Mouse (Mus musculus): Measurements from ENCODE around the gene Acod1.

Gene Acod1

DNA sequence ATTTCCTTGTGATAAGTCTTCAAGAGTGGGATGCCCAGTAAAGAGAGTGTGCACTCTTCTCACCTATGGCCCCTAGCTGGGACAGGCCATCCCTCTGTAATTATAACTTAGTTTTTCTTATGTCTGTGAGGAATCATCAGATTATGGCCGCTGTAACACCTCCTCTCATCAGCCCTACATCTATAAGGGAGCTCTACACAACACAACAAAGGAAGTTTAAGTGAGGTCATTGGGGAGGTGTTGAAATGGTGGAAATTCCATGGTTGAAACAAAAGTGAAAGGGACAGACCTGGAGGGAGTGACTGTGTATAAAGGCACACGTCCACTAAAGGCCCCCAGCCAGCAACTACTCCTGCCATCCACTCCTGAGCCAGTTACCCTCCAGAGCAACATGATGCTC is at the start of gene Acod1:
Acod1 (plus strand) TSS at position 301 of the 400 bp plus-strand sequence.
- no peak for DNase-seq

DNA sequence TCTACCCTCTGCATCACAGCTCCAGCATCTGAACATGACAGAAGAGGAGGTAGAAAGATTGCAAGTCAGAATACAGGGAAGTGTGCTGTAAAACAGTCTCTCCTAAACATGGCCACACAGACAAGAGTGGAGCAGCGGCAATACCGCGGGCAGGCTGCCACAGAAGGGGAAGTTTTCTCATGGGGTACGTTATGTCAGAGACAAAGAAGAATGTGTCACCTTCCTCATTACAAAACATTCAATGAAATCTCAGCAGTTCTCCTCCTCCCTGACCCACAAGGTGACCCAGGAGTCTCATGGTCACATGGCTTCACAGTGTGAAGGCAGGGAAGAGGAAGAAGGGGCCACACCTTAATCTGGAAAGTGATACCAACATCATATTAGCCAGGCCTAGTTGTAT is 39.0 kb upstream of the Acod1 start:
- no peak for DNase-seq

DNA sequence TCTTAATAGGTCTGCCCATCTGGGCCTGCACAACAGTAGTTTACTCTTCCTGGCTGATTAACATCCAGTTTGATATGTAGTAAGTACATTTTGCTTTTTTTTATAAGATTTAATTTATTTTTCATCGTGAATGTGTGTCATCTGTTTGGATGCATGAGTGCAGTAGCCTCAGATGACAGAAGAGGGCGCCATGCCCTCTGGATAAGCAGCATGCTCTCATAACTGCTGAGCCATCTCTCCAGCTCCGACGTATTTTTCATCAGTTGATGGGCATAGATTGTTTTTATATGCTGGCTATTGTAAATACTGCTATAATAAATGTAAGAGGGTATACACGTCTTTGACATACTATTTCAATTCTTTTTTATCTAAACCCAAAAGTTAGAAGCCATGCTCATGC is 35.0 kb upstream of the Acod1 start:
- DNase-seq, result peak; percentile 42

DNA sequence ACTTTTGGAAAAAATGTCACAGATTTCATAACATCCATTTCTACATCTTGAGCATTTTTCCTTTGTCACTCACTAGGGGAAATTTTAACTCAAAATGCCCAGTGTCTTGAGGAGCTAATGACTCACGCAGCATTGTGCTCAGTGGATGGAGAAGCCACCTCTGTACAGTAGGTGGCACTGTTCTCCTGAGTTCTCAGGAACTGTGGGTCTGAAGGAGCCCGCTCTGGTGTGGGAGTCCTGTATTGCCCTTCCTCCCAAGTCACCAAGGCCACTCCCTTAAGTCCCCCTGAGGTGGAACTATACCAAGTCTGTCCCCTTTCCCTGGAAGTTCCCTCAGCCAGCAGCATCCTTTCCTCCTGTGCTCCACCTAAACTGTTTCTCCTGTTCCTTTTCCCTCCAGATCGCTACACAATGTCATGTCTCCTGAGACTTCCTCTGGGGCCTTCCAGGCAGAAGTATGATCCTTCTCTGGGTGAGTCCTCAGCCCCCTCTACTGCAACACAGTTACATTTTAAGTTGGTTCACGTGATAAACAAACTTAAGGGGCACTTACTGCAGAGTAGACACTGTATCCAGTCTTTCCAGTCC is 34.1 kb upstream of the Acod1 start:
- DNase-seq, result peak; percentile 67

DNA sequence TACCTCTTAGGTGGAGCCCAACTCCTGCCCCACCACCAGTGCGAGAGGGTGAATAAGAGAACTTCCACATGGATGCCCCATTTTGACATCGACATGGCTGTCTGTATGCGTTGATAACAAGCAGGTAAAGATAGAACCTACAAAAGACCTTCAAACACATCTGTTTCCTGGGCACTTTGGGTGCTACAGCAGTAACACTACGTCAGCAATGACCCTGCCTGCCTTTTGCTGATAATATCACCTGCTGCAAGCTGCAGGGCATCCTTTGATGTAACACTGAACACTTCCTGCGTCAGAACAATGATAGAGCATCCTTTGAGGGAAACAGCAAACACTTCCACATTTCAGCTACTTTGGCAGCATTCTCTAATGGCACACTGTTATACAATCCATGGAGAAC is 29.8 kb upstream of the Acod1 start:
- no peak for DNase-seq

DNA sequence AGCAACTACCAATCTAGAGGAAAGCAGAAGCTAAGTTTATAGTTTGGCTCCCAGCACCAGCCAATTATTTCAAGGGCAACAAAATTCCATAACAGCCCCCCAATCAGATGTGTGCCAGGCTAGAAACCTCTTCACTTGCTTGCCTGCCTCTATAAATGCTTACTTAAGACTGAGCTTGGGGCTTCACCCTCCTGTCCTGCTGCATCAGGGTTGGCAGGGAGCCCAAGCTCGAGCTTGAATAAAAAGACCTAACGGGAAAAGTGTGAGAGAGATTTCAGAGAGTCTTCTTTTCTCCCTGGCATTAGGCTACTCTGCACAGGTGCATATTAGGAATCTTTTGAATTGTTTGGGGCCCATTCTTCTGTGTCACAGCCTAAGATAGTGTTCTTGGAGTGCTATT is 26.7 kb upstream of the Acod1 start:
- DNase-seq, result no peak

DNA sequence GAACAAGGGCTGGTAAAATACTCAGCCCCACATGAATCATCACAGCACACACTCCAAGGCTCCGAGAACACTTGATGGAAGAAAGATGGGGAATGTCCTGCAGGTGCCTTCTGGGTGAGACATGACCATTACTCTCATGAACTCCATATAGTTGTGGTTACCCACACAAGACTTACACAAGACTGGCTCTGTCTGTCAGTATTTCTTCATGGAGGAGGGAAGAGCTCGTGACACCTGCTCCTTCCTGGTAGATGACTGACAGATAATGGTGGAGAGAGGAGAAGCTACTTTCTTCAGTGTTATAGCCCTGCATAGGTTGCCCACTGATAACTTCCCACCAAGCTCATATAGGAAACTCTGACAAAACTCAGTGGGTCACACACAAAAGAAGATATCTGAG is 17.6 kb upstream of the Acod1 start:
- no peak for DNase-seq

DNA sequence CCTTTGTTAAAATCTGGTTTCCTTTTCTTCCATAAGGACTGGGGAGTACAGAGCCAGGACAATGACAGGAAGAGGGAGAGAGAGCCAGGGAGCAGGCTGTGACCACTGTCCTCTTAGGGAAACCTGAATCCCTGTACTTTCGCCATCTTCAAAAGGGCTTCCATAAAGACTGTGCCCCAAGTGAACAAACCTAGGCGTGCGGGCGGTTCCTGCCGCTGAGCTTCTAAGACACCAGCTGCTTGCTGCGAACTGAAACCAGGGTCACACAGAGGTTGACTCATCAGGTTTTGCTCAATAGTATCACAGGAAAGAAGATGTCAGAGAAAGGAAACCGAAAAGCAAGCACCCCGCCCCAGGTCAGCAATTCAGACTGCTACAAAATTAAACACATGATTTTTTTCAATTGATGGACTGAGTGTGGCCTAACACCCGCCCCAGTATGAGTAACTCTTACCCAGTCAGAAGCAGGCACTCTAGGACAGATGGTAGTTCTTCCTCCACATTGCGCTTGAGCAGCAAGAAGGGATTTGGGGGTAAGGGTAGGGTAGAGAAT is 13.4 kb upstream of the Acod1 start:
- peak; percentile 64 for DNase-seq

DNA sequence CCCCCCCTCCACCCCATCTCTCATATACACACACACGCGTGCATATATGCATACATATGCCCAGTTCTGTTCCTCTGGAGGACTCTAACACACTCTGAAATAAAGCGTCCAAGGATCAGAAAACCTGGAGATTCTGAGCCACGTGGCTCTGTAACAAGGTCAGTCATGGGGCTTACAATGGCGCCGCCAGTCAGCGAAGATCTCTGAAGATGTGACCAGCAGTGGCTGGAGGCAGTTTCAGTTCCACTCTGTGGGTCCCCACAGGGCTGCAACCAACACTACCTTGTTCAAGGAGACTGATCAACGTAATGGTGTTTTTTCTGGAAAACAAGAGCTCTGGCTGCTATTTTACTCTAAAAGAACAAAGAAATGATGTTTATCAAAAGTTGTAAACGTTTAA is 12.7 kb upstream of the Acod1 start:
- peak; percentile 63 for DNase-seq

DNA sequence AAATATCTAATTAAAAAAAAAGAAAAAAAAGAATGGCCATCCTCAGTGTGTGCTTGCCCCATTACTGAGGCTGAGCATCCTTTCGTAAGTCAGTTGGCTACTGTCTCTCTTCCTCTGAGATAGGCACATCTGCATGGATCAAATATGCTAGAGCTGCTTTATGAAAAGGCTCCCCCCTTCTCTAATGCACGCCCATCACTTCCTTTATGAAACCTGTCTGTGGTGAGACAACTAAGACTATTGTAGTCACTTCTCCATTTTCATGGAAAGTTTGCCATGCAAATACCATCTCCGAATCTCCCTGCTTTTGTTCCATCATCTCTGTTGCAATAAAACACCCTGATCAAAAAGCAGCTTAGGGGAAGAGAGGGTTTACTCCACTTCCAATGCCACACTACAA is 9.8 kb upstream of the Acod1 start:
- DNase-seq, result no peak

DNA sequence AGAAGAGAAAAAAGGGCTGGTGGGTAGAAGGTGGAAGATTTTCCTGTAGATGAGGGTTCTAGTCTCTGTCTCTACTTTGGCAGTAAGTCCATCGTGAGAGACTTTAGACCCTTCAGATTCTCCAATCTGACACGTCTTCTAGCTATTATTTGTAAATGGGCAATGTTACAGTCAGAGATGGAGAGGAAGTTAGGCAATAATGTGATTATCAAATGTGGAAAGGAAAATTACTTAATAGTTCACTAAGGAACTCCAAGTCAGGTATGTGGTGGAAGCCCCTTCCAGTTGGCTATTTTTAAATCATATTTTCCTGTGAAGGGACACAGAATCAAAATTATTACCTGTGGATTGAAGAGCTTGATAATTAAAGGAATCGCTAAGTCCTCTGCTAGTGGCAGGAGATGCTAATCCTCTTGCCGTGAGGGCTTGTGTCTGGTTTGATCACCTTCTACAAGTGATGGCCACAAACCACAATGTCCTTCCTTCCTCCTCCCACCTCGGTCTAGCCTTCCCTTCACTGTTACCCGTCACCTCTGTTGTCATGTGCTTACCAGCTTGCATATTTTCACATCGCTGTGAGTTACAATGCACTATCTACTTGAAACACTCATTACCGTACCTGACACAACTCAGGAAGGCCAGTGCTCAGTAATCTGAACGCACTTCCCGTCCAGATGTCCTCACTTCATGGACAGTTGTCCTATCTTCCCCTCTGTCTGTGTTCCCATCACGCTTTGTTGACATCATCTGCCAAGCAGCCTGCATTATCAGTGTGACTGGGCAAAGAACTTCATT is 1.7 kb downstream of the Acod1 start:
- no peak for DNase-seq

DNA sequence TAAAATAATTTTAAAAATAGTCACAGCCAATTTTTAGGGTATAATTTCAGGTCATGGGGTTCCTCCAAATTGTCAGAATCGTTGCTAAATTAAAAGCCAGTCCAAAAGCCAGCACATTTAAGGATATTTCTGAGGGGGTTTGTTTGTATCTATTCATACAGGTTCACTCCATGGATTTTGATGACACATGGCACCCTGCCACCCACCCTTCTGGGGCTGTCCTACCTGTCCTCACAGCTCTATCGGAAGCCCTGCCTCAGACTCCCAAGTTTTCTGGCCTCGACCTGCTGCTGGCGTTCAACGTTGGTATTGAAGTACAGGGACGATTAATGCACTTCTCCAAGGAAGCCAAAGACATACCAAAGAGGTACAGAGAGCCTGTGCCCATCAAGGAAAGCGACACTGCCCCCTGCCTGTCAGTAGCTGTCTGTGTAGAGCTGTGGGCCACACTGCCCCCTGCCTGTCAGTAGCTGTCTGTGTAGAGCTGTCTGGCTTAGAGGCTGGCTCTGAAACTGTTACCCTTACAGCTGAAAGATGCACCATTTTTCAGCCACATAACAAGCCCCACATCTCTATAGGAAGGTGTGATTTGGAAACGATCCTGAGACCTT is 4.5 kb downstream of the Acod1 start:
- peak; percentile 80 for DNase-seq

DNA sequence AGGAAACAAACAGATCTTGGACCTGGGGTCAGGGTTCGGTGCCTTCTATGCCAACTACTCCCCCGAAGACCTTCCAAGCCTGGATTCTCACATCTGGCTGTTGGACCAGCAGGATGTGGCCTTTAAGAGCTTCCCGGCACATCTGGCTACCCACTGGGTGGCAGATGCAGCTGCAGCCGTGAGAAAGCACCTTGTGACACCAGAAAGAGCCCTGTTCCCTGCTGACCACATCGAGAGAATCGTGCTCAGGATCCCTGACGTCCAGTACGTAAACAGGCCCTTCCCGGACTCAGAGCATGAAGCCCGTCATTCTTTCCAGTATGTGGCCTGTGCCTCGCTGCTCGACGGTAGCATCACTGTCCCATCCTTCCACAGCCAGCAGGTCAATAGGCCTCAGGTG is 8.0 kb downstream of the Acod1 start:
- no peak for DNase-seq

DNA sequence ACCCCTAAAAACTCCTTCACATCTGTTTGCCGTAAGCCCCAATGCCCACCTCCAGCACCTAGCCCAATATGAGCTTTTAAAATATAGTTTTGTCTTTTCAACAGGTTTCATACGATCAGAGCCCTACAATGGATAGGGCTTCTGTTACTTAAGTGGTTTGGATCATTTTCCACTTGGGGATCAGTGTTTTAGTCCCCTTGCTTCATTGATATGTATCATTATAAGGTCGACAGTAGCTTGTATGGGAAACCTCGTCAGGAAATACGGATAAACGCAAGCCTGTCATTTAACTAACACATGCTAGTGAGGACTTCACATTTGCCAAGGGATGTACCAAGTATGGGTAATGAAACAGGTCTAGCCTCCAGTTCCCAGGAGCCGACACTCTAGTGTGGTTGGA is 9.8 kb downstream of the Acod1 start:
- no peak for DNase-seq

DNA sequence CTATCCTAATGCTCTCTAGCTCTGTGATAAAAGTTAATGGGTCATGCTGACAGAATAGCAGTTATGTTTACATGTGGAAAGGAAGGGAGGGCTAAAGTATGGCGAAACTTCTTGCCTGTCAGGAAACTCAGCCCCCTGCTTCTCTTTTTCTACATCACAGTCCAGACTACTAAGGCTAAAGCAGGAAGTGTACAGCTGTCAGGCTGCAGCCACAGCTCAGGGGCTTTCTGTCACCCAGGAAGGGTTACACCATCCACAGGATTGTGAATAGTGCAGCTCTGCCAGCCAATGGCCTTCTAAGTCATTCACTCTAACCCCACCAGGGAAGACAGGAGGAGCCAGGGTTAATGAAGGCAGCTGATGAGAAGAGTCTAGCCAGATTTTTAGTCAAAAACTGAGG is 12.2 kb downstream of the Acod1 start:
- peak; percentile 74 for DNase-seq

DNA sequence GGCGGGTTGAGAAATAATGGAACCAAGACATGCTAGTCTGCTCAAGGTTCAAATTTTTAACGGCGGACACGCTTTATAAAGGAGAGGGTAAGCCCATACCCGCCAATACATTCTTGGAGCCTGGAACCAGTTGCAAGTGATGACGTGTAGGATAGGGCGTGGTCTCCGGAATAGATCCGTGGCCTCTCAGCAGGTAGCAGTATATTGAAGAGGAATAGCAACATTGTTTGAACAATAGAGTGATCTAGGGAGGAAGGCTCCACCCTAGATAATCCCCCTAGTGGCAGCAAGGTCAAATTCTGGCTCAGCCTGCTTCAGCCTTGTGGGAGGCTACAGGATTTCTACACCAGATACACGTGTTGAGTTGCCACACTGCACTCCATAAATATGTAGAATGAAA is 12.7 kb downstream of the Acod1 start:
- DNase-seq, result no peak

DNA sequence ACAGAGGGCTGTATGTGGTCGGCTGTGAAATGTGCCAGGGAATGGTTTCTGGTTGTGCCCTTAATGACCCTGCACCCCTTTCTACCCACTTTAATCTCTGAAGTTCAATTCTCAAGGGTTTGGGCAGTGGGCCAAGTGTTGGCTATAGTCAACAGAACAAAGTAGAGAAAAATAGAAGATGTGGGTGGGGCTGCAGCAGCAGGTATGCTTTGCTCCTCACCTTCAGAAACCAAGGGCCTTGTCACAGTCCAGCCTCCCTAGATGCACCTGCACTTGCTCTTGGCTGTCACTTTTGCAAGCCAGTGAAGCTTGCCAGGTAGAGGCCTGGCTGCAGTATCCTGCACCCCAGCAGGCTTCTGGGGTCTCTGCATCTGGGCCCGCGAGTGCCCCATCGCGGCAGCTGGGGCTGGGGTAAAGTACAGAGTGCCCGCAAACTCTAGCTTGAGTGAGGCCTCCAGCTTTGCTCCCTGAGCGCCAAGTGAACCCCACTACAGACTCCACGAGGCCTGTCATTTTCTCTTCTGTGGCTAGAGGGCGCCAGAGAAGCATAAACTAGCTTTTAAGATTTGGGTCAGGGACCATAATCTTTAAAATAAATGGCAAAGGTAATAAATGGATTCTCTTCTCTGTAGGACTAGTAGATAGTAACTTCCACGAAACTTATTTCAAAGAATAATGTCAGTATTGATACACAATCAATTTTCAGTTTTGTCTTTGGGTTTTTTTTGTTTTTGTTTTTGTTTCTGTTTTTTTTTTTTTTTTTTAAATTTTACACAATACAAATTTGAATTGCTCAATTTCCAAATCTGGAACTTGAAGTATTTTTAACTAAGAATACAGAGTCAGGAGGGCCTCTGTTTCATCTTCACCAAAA is 18.8 kb downstream of the Acod1 start:
- peak; percentile 60 for DNase-seq

DNA sequence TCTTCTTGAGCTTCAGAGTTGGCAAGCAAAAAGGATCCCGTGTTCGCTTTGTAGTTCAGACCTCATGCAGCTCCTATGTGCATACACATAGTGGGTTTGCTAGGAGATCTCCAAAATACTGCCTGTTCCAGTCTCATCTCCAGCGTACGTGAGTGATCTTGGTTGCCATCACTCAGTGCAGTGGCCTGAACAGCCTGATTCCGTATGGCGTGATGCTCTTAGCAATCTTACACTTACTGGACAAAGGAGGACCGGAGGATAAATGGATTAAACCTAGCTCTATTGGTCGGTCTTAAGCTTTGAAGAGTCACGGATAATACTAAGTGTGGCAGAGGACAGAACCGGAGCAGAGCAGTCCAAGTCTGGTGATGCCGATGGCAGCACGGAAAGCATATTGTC is 22.7 kb downstream of the Acod1 start:
- no peak for DNase-seq

DNA sequence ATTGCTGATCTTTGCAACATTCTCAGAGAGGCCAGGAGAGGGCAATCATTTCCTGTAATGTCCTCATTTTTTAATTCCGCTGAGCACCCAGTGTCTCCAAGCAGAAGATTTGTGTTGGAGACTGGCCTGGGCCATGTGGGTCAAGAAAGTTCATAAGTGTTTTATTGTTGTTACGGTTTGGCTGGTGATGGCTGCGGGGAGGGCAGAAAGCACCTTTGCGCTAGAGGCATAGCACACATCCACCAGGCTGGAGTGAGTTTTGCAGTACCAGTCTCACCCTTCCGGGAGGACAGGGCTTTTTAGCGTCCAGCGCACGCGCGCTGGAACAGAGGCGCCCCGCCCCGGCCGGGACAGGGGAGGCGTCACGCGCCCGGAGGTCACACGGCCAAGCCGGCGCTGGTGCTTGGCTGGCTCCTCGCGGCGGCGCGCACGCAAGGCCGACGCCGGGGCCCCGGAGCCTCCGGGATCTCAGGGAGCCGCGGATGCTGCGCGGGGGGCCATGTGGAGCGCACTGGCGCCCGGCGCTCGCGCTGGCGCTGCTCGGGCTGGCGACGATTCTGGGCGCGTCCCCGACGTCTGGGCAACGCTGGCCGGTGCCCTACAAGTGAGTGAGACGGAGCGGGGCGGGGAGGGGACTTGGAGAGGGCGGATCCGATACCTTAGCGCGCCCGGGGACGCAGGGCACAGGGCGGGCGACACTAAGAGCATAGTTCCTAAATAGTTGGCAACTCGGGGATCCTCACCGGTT is 23.3 kb downstream of the Acod1 start, which contains the start of gene Cln5:
Cln5 (plus strand) TSS at position 353 of the 748 bp plus-strand sequence.
- peak; percentile 93 for DNase-seq

DNA sequence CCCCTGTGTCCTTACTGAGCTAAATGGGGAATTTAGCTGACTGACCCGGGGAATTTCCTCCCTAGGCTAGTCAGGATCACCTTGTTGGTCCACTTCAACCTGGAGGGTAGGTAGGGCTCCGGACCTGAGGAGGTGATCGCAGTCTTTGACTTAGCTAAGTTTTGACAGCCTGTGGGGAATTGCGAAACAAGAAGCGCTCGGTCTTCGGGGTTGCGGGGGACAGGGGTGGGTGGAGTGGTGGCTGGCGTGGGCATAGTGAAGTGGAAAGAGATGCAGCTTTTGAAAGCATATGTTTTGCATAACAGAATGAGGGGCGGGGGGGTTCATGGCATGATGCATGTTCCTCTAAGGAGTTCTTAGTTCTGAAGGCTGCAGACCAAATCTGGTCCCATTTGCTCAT is 24.0 kb downstream of the Acod1 start:
- DNase-seq, result no peak

DNA sequence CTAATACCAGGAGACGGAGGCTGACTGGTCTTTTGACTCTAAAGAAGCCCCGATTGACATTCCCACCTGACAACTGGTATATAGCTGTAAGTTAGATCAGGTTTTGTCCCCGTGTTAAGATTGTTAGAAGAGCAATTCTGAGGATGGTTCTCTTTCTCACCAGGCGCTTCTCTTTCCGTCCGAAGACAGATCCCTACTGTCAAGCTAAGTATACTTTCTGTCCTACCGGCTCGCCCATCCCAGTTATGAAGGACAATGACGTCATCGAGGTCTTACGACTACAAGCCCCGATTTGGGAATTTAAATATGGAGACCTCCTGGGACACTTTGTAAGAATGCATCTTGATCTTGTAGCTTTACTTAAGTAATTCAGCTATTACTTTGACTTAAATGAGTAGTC is 24.7 kb downstream of the Acod1 start:
- DNase-seq, result no peak

DNA sequence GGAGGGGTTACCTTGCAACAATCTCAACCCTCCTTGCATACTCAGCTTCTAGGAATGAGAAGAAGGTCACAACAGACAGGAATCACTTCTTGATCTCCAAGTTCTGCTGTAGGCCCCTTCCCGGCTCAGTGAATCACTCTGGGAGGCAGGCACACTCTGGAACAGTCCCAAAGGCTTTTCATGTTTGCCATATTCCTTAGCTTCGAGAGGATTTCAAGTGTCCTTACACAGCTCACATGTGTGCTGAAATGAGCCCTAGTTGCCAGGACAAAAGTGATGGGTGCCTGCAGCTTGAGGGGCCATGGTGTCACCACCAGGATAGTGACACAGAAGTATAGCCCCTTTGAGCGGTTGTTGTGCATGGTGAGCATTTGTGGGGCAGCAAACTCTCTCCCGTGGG is 26.0 kb downstream of the Acod1 start:
- no peak for DNase-seq

All from layer of hippocampus, adult 9-11 months (tissue).